Mouse (Mus musculus) spleen, adult 12 weeks (tissue): ENCODE measurements around the gene Gm29289.
"Not testable (repeated sequence)": the region's sequence is repeated elsewhere in the genome, so short reads cannot be mapped to it uniquely, and the experiment has no call there.

Experiments
- DNase-seq: peaks from one replicate; pipeline ENCODE4 v3.0.0; 2022; ENCODE audit warnings: low spot score

Gene Gm29289

GRCm38 (mm10) chrY:2932282-2932681 is at the start of gene Gm29289:
Gm29289 (plus strand) TSS chrY:2932582.
- DNase-seq = not testable (repeated sequence)

- DNase-seq = not testable (repeated sequence)
Observed at GRCm38 (mm10) chrY:2900689-2901088, 31.7 kb upstream of the Gm29289 start, which contains the start of gene Gm10352. Gm10352 (plus strand) TSS chrY:2900989.
